Mouse (Mus musculus) limb, embryonic 11.5 days (tissue): Measurements from ENCODE around the gene Gon4l. TPM values are rescaled to one million over a fixed set of nuclear protein-coding genes. Genes with fewer than 3 reads are reported as not detected.
"Not testable (repeated sequence)": the region's sequence is repeated elsewhere in the genome, so short reads cannot be mapped to it uniquely, and the experiment has no call there.

ENCODE experiments used
- ATAC-seq: fragments of 200-750 bp; cut with Nextera tagmentation; 2 replicates; pipeline ENCODE4 v1.8.0; 2017; ENCODE audit warnings: low read depth; ENCODE audit not compliant: insufficient number of reproducible peaks, low FRiP score, low TSS enrichment
- DNase-seq: peaks from one replicate; pipeline ENCODE4 v3.0.0-alpha.2; 2015; ENCODE audit warnings: low spot score
- H3K27ac ChIP-seq: fragments of 300-500 bp; sonication (generic); replicated peaks from 2 replicates; pipeline ENCODE4 v1.5.1; 2014; ENCODE audit warnings: low read depth, mild to moderate bottlenecking, low read length
- H3K27me3 ChIP-seq: fragments of 300-500 bp; sonication (generic); 2 replicates; pipeline ENCODE4 v1.6.1; 2014; ENCODE audit warnings: mild to moderate bottlenecking, low read length, mixed read lengths; ENCODE audit not compliant: control insufficient read depth, insufficient read depth
- H3K36me3 ChIP-seq: fragments of 300-500 bp; sonication (generic); 2 replicates; pipeline ENCODE4 v1.6.1; 2014; ENCODE audit warnings: mild to moderate bottlenecking, low read length, moderate library complexity, mixed read lengths; ENCODE audit not compliant: control insufficient read depth, insufficient read depth
- H3K4me1 ChIP-seq: fragments of 300-500 bp; sonication (generic); 2 replicates; pipeline ENCODE4 v1.6.1; 2014; ENCODE audit warnings: low read length, mixed read lengths; ENCODE audit not compliant: control insufficient read depth, insufficient read depth
- H3K4me2 ChIP-seq: fragments of 300-500 bp; sonication (generic); 2 replicates; pipeline ENCODE4 v1.6.1; 2014; ENCODE audit warnings: low read depth, mild to moderate bottlenecking, moderate library complexity; ENCODE audit not compliant: severe bottlenecking
- H3K4me3 ChIP-seq: fragments of 300-500 bp; sonication (generic); 2 replicates; pipeline ENCODE4 v1.5.1; 2014; ENCODE audit warnings: low read depth, low read length
- H3K9ac ChIP-seq: fragments of 300-500 bp; sonication (generic); 2 replicates; pipeline ENCODE4 v1.6.1; 2014; ENCODE audit warnings: mild to moderate bottlenecking, low read length
- H3K9me3 ChIP-seq: fragments of 300-500 bp; sonication (generic); 2 replicates; pipeline ENCODE4 v1.6.1; 2016; ENCODE audit warnings: low read length; ENCODE audit not compliant: control insufficient read depth
- WGBS: fragments of 180-500 bp; shearing (Covaris S2); extraction: QIAGEN DNeasy Blood & Tissue Kit; methylation state at CpG from one replicate; pipeline ENCODE4 v1.1.7; 2014; 5-methylcytosine and 5-hydroxymethylcytosine counted together
- polyA plus RNA-seq: library from polyadenylated mRNA; unstranded; fragments of >200 nt; fragmentation: Nextera tagmentation; extraction: Ambion mirVana; gene quantifications from 2 replicates; pipeline ENCODE4 v1.2.1, GENCODE M21; 2014

Gon4l gene
- polyA plus RNA-seq, 1 experiment from 2014 or later: 16.6 TPM

DNA sequence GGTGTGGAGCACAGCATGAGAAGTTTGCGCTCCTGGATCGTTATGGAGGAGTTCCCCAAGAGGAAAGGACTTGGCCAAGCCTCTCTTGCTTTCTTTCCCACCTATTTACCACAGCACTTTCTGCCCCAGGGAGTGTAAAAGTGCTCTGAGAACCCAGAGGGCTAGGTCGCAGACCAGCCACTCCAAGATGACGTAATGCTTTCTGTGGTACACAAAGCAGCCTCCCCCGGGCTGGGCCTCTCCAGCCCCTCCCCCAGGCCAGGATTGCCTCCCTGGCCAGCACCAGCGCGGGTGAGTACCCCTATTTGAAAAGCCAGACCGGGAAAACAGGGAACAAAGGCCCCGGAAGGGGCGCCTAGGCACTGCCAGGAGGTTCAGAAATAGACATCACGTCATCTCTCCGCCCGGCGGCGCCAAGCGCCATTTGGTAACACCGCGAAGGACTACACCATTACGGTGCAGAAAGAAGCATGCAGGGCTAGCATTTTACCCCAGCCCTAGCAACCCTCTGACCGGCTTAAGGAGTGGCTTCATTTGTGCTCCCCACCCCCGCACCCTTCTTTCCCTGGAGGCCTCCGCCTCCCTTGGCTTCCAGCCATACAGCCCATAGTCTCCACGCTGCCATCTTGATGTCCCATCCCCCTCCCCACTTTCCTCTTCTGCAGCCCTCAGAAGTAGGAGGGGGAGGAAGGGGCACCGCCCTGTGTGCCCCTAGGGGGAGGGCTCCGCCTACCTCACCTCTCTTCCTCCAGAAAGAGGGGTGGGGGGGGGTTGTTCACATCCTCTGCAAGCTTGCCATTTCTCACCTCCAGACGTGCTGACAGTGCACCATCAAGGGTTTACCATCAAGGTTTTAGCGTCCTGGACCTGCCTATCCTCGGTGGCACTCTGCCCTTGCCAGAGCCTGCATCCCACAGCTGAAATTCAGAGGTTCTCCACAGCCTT, 3.6 kb upstream of the Gon4l start:
- DNase-seq (peak; percentile 47), ATAC-seq (peak; percentile 72)
- H3K9me3 ChIP-seq, H3K36me3 ChIP-seq, H3K4me1 ChIP-seq, H3K9ac ChIP-seq, H3K27me3 ChIP-seq: not testable (repeated sequence)
- peak overlapping the region; percentile 58; the same call in 1 of the 2 replicates for H3K27ac ChIP-seq
- 9% methylated on average over 16 of the region's 28 CpGs for WGBS
- H3K4me3 ChIP-seq: peak overlapping the region; percentile 28
- H3K4me2 ChIP-seq: peak overlapping the region; percentile 36

DNA sequence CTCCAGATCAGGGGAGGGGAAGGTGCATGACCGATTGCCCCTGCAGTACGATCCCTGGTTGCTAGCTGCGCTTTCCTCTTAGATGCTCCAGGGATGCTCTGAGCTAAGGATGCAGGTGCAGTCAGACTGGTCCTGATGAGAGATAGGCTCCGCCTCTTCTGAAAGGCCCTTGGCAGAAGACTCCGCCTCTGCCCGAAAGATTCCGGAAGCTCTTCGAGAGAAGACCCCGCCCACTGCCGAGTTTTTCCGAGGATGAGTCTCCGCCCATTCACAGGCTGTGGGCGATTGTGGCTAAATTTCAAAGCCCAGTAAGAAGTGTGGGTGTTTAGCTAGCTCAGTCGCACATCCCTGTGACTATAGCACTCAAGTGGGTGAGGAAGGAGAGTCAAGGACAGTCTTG, 2.6 kb upstream of the Gon4l start:
- not testable (repeated sequence) for H3K9ac ChIP-seq, H3K36me3 ChIP-seq, H3K9me3 ChIP-seq, H3K27me3 ChIP-seq, H3K4me2 ChIP-seq, H3K4me1 ChIP-seq, H3K4me3 ChIP-seq, H3K27ac ChIP-seq
- peak; percentile 49; the same call in 1 of the 2 replicates for ATAC-seq
- 2% methylated on average over 14 of the region's 14 CpGs for WGBS
- DNase-seq: peak; percentile 64

DNA sequence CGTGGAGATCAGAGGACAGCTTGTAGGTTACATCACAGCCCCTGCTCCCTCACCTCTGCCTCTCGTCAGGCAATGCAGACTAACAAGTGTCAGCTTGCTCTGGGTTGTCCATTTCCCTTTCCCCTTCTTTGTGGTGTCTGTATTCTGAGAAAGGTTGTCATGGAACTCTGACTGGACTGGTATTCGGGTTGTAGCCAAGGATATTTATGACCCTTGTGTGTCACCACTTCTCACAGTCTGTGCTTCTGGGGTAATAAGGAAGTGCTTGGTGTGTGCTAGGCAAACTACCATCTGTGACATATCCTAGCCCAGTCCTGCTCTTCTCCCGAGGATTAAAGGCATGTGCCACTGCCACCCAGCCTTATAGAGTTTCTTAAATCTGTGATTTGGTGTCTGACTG, 14.1 kb downstream of the Gon4l start:
- ATAC-seq (no peak), DNase-seq (no peak)
- Histone ChIP-seq H3K27ac (no peak overlapping the region), H3K4me1 (no peaks in the 10 kb centered on the region), H3K9me3 (no peaks in the 10 kb centered on the region), H3K27me3 (no peaks in the 10 kb centered on the region), H3K9ac (no peak overlapping the region), H3K4me3 (no peak overlapping the region), H3K4me2 (no peak overlapping the region), H3K36me3 (peaks cover 11% of the 10 kb centered on the region)
- WGBS: 77% methylated on average over 4 of the region's 4 CpGs

DNA sequence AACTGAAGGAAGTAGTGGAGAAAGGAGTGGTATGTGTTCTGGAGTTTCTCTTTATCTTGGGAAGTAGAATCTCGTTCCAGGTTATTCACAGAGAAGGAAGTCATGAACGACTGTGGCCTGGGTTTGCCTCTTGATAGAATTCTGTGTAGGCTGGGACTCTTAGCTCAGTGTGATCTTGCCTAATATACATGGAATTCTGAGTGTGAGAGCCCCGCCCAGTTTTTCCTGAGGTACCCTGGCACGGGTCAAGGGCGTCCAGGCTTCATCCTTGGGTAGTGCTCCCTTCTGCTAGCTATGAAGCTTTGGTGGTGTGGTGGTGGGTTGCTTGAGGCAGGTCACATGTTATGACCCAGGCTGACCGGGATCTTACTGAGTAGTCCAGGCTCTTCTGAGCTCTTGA, 20.8 kb downstream of the Gon4l start:
- Histone ChIP-seq H3K9ac (no peak overlapping the region), H3K36me3 (peaks cover 21% of the 10 kb centered on the region; the same call in 1 of the 2 replicates), H3K4me3 (no peak overlapping the region), H3K27me3 (no peaks in the 10 kb centered on the region), H3K4me1 (no peaks in the 10 kb centered on the region), H3K4me2 (no peak overlapping the region), H3K27ac (no peak overlapping the region), H3K9me3 (no peaks in the 10 kb centered on the region)
- no peak for ATAC-seq
- no peak for DNase-seq
- WGBS: 90% methylated on average over 6 of the region's 6 CpGs

DNA sequence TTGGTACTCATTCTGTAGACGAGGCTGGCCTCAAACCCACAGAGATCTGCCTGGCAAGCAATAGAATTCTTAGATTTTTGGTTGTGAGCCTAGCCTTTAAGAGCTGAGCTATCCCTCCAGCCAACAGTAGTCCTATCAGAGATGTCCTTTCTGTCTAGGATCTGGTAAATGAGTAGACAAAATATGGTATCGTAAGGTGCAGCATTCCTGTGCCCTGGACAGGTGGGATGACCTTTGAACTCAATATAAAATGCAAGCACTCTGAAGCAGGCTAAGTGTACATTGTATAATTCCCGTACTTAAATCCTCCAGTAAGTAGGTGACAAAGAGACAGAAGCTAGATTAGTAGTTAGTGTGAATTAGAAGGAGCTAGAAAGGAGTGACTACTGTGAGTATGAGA, 27.1 kb downstream of the Gon4l start:
- Histone ChIP-seq H3K4me1 (no peaks in the 10 kb centered on the region), H3K9ac (no peak overlapping the region), H3K4me2 (no peak overlapping the region), H3K9me3 (no peaks in the 10 kb centered on the region), H3K36me3 (peaks cover 35% of the 10 kb centered on the region; the same call in 1 of the 2 replicates), H3K4me3 (no peak overlapping the region), H3K27ac (no peak overlapping the region), H3K27me3 (no peaks in the 10 kb centered on the region)
- 95% methylated on average over 3 of the region's 3 CpGs for WGBS
- no peak for DNase-seq
- no peak for ATAC-seq

DNA sequence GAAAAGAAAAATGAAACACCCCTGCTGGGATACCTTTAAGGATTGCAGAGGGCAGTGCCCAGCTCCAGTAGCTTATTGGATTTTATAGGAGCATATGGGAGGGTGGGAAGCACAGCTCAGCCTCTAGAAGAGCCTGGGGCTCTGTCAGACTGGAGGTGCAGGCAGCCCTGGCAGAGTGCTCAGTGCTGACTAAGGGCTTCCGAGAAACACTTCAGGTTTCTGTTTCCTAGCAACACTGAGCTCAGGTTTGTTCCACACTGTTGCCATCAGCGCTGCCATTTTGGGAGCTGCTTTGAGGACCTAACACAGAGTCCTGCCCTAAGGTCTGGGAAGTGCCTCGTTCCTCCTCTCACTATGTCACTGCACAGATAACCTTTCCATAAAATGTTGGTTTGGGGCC, 31.7 kb downstream of the Gon4l start:
- not testable (repeated sequence) for H3K4me3 ChIP-seq, DNase-seq, ATAC-seq, H3K4me2 ChIP-seq, H3K27ac ChIP-seq, H3K9ac ChIP-seq, H3K9me3 ChIP-seq, H3K27me3 ChIP-seq, H3K4me1 ChIP-seq
- no CpG with 5 or more reads among the region's 3 CpGs for WGBS
- peaks cover 17% of the 10 kb centered on the region; the same call in 1 of the 2 replicates for H3K36me3 ChIP-seq

DNA sequence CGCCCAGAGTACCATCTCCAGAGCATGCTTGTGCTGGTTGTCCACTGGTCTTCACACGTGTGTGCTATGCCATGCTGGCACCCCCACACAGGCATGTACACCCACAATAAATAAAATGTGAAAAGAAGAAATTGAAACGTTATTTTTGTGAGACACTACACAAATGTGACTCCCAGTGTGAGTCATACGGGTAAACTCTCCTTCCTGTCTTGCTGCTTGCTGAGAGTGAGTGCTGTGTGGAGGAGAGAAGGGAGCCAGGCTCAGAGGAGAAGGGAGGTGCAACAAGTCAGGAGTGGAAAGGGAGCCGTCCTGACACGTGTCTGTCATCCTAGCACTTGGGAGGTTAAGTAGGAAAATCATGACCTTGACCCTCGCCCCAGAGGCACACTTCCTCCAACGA, 32.1 kb downstream of the Gon4l start:
- H3K9me3 ChIP-seq, H3K4me3 ChIP-seq, H3K27ac ChIP-seq, ATAC-seq, DNase-seq, H3K27me3 ChIP-seq, H3K4me1 ChIP-seq, H3K9ac ChIP-seq, H3K4me2 ChIP-seq: not testable (repeated sequence)
- no CpG with 5 or more reads among the region's 8 CpGs for WGBS
- H3K36me3 ChIP-seq: peaks cover 15% of the 10 kb centered on the region; the same call in 1 of the 2 replicates

DNA sequence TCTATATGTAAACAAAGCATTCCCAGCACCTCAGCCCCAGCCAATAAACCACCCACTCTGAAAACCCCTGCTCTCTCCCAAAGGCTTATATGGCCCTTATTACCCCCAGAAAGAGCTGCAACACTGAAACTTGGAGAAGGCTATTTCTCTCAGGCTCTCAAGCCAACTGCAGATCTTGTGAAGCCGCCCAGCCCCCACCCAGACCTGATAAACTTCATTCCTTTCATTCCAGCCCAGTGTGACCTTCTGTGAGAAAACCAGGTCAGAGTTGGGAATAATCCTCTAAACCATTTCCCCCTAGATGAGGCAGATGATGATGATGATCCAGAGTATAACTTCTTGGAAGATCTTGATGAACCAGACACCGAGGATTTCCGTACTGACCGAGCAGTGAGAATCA, 33.4 kb downstream of the Gon4l start:
- not testable (repeated sequence) for H3K36me3 ChIP-seq, H3K9ac ChIP-seq, H3K27ac ChIP-seq, H3K27me3 ChIP-seq, H3K4me3 ChIP-seq, H3K9me3 ChIP-seq, H3K4me1 ChIP-seq, H3K4me2 ChIP-seq, ATAC-seq, DNase-seq
- no CpG with 5 or more reads among the region's 4 CpGs for WGBS
